Mouse (Mus musculus): ENCODE data around the gene Ncoa7. TPM values are rescaled to one million over a fixed set of nuclear protein-coding genes. Genes with fewer than 3 reads are reported as not detected.

The Ncoa7 gene
- polyA plus RNA-seq (2017; shearing (Covaris generic)): 82.3 TPM

DNA sequence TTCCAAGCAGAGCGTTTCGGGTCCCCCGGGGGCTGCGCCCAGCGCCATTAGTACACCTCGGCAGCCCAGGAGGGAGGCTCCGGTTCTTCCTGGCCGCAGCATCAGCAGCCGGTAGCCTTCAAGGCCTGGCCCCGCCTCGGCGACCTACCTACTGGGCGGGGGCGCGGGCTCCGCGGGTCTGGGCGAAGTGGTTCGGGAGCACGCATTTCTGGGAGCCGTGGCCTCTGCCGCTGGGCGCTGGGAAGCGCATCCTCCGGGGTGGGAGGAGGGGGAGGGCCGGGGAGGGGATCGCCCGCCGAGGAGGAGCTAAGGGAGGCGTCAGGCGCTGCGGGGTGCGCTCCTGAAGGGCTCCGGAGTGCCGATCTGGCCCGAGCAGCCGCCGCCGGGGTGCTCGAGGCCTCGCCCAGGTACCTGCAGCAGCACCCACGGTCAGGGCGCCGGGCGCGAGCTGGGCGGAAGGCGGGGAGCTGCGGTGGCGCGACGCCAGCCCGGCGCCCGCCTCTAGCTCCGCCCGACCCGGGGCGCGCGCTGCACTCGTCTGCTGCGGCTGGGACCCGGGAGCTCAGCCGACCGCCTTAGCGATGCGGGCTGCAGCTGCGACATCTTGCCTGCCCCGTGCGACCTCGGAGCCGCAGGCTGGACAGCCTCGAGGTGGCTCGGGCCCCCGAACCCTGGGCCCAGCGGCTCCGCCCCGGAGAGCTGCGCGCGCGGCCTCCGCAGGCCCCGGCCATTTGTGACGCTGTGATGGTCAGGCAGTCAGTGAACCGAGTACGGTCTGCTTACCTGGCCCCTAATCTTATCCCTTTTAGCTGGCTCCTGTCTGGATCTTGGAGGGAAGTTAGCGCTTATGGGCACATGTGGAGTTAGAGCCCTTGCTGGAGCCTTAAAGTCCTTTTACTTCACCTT is at the start of gene Ncoa7:
Gene Ncoa7 (minus strand): TSS at position 646 of the 906 bp plus-strand sequence.

DNA sequence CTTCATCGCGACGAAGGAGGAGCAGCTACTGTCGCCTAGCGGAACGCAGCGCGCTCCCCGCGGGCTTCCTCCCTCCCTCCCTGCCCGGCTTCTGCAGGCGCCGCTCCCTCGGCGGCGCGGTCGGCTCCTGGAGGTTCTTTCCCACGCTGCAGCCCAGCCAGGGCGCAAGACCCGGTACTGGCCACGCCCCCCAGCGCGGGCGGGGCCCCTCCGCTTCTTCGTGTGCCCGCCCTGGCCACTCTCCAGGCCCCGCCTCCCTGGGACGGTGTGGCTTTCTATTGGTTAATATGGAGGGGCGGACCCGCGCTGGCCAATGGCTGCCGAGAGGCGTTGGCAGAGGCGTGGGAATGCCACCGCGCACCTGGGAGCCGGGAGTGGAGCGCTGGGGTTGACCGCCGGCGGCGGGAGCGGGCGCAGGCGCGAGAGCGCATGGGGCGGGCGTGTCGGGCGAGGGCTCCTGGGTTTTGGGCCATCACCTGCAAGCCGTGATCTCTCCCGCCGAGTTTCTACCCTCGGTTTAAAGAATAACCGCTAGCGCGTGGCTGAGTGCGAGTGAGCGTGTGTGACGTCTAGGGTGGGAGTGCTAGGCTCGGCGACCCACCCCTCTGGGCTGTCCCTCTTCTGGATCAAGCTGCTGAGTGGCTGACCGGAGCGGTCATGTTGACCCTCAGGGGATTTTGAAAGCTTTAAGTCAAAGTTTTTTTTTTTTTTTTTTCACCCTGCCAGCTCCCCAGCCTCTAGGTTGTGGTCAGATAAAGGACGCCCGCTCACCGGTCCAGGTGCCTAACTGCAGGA is 39.7 kb upstream of the Ncoa7 start, which contains the start of gene Hey2:
Gene Hey2 (minus strand): TSS at position 159 of the 795 bp plus-strand sequence.

DNA sequence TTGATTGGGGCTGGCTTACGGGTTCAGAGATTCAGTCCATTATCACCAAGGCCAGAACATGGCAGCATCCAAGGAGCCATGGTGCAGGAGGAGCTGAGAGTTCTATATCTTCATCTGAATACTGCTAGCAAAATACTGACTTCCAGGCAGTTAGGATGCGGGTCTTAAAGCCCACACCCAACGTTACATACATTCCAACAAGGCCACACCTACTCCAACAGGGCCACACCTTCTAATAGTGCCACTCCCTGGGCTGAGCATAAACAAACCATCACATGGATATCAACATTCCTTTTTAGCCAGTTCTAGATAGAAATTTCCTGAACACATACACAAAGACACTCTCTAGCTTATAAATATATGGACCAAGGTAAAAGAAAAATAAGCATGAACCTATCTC is 173.6 kb downstream of the Ncoa7 start, which contains the start of gene Hint3:
Gene Hint3 (minus strand): TSS at position 120 of the 400 bp plus-strand sequence.

DNA sequence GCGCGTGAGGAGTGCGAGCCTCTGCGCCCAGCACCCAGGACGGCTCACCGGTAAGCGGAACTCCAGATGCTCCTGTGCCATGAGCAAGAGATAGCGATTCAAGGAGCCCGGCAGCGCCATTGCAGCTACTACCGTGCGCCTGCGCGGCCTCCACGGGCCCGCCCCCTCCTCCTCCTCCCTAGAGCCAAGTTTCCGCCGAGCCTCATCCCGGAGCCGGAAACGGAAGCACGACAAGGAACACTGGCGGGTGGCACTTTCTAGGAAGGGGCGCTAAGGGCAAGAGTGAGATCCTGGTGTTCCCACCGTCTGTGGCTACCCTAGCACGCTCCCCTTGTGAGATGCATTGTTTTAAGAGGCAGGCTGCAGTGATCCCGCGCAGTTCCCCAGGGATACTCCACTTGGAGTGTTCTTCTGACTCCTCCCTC is 202.6 kb downstream of the Ncoa7 start, which contains the start of gene Trmt11:
Gene Trmt11 (minus strand): TSS at position 208 of the 425 bp plus-strand sequence.

Other genes with a start within 250 kb of the Ncoa7 start
- 47.2 TPM for gene Trmt11, start 202.6 kb downstream of the Ncoa7 start, polyA plus RNA-seq (2017; shearing (Covaris generic))
- 56.8 TPM for gene Hint3, start 173.7 kb downstream of the Ncoa7 start, polyA plus RNA-seq (2017; shearing (Covaris generic))
- gene Hey2, start 39.5 kb upstream of the Ncoa7 start, polyA plus RNA-seq (2017; shearing (Covaris generic)): not detected